Mouse (Mus musculus): ENCODE measurements around the gene Osgin1. TPM values are rescaled to one million over a fixed set of nuclear protein-coding genes. Genes with fewer than 3 reads are reported as not detected.
A peak's percentile ranks its signal among the peaks of the same experiment; 100 is the strongest.

Gene Osgin1
- total RNA-seq, 2 experiments from 2014 or later = 0.19 to 1.2 TPM

DNA sequence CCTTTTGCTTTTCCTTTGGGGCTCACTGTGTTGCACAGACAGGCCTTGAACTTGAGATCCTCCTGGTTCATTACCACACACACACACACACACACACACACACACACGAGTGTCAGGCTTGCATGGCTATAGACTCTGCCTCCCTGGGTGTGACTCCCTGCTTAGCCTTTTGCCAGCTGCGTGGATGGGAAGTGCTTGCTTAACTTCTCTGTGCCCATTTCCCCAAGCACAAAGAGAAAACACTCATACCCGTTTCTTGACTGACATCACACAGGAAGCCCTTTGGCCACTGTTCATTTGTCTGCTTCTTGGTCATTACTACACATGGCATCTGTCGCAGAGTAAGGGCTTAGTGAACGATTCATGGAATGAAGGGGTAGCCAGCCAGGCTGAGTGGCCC is 8.1 kb downstream of the Osgin1 start:
- DNase-seq (ENCODE audit: low spot score in 2 of 2) = no peak

DNA sequence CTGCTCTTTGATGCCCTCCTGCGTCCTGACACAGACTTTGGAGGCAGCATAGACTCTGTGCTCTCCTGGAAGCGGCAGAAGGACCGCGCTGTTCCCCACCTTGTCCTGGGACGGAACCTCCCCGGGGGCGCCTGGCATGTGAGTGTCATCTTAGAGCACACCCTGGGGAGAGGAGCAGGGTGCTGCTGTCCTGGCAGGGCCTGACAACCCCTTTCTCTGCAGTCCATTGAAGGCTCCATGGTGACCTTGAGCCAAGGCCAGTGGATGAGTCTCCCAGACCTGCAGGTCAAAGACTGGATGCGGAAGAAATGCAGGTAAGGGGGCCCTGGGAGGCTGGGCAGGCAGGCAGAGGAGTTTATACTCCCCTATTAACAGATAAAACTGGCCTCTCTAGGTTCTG is 9.0 kb downstream of the Osgin1 start:
- no peak for DNase-seq (ENCODE audit: low spot score in 2 of 2)

DNA sequence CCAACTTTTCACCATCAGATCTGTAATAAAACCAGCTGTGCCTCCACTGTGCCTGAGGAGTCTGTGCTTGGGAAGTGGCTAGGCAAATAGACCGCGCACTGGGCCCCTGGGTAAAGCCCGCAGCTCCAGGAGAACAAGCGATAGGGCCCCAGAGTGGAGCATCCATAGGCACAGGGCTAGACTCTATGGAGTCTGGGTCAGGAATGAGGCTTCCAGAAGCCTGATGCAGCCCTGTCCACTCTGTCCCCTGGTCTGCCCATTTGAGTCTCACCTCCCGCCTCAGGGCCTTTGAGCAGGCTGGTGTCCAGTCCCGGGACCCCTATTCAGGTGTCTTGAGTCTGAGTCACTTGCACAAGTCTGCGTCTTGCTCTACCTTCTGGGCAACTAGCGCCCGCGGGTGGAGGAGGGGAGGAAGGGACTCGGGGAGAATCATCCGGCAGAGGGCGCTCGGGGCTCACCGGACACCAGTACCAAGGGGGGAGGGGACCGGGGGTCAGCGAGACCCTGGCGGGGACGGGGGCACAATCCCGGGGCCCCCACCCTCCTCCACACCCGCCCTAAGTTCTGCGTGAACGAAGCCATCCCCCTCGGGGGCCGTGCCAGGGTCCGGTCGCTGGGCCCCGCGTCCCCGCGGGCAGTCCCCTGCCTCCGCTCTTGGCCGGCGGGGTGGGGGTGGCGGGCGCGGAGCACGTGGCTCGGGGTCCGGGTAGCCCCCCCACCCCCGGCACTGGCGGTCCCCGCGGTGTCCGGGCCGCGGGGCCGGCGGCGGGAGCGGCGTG is 12.5 kb downstream of the Osgin1 start, which contains the start of gene Necab2:
Necab2 (plus strand) TSS at position 509 of the 779 bp plus-strand sequence.
- peak; percentile 88 to 90 for DNase-seq (ENCODE audit: low spot score in 2 of 2)

DNA sequence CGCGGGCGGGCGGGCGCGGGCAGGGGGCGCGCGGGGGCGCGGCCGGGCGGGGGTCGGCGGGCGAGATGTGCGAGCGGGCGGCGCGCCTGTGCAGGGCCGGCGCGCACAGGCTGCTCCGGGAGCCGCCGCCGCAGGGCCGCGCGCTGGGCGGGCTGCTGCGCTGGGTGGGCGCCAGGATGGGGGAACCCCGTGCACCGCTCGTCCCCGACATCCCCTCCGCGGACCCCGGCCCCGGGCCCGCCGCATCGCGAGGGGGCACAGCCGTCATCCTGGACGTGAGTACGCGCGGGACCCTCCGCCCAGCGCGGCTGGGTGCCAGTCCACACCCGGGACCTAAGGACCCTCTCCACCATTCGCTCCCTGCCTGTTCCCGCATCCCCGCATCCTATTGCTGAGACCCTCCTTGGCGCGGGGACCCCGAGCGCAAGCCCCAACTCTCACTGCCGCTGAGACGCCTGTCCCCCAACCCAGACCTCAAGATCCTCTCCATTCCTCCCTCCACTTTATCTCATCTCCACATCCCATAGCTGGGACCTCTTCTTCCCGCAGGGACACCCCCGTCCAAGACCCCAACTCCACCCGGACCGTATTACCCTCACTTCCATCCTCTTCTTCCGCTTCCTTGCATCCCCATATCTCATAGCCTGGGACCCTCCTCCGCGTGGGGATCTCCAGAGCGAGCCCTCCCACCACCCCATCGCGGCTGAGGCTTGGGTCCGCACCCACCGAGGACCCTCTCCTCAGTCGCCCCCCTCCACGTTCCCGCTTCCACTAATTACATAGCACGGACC is 13.3 kb downstream of the Osgin1 start:
- DNase-seq (ENCODE audit: low spot score in 2 of 2) = no peak

DNA sequence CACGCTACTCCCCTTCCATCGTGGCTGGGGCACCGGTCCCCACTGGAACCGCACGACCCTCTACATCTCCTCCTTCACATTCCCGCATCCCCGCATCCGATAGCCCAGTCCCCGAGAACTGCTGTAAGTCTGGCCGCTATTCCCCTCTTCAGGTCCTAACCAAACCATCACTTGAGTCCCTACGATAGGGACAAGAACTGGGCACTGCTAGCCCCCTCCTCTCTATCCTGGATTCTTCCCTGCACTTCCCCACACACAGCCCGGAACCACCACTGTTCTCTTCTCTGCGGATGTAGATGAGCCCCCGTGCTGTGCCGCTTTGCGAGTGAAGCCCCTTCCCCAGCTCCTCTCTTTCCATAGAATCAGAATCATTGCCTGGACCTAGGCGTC is 13.9 kb downstream of the Osgin1 start:
- DNase-seq (ENCODE audit: low spot score in 2 of 2) = no peak

DNA sequence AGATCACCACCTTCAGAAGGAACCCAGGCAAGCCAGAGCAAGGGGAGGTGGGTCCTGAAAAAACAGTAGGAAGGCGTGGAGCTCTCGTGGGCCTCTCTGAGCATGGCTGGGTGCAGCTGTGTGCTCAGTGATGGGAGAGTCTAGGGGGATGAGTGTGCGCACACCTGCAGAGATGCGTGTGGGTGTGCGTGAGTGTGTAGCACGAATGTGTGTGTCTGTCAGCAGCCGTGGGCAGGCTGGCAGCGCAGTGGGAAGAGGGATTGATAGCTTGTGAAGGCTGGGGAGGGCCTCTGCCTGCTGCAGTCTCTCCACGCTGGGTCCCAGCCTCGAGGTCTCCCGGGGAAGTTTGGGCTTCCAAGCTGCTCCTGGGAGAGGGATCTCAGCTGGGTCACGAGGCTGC is 15.7 kb downstream of the Osgin1 start:
- DNase-seq (ENCODE audit: low spot score in 2 of 2) = no peak

DNA sequence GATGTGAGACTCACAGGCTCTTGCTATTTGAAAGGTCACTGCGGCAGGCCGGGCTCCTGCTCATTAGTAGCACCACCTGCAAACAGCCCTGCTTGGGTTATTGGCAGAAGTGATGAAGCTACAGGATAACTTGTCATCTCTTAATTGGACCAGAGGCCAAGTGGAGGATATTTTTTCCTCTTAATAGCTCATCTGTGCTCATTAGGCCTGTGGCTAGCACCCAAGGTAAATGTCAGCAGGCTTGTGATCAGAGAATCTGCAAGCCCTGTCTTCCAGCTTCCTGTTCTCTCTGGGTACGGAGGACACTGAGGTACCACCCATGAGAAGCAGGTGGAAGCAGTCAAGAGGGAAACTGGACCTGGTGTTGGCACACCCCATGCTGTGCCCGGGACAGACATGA is 17.2 kb downstream of the Osgin1 start:
- no peak for DNase-seq (ENCODE audit: low spot score in 2 of 2)

DNA sequence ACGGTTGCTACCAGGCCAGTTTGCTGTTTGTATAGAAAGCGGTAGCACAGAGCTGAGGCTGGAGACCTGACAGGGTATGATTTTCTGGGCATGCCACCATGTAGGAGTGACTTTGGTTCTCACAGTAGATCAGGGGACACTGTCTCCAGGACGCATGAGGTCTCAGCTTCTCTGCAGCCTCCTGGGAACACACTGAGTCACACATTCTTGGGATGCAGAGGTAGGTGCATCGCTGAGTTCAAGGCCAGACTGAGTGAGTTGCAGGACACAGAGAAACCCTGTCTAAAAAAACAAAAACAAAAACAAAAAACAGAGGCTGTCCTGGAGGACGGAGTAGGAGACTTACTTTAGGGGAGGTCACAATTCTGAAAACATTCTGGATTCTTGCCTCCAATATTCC is 19.0 kb downstream of the Osgin1 start:
- no peak for DNase-seq (ENCODE audit: low spot score in 2 of 2)

DNA sequence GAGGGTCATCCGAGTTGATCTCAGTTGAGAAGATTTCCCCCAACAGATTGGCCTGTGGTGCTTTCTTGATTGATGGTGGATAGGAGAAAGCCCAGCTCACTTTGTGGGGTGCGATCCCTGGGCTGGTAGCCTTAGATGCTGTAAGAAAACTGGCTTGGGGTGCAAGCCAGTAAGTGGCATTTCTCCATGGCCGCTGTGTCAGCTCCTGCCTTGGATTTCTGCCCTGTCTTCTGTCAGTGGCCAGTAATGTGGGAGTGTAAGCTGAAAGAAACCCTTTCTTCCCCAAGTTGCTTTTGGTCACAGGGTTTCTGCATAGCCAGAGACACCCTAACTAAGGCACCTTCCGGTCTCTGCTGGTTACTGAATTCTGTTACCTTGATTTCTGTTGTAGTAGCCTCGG is 22.1 kb downstream of the Osgin1 start:
- no peak for DNase-seq (ENCODE audit: low spot score in 2 of 2)

DNA sequence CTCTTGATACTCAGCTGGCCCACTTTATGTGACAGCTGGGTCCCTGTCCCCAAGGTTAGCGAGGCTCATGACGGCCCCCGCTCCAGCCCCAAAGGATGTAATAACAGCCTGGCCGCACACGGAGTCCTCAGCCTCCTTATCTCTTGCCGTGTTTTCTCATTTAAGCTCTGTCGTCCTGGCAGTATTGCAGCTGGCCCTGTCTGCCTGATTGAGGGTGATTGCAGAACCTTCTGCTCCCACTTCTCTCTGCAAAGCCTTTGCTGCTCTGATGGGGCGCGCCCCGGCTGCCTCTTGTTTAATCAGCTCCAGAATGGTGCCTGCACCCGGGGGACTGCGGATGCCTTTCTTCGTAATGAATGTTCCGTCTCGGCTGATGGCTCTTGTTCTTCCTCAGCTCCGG is 25.8 kb downstream of the Osgin1 start:
- no peak for DNase-seq (ENCODE audit: low spot score in 2 of 2)

DNA sequence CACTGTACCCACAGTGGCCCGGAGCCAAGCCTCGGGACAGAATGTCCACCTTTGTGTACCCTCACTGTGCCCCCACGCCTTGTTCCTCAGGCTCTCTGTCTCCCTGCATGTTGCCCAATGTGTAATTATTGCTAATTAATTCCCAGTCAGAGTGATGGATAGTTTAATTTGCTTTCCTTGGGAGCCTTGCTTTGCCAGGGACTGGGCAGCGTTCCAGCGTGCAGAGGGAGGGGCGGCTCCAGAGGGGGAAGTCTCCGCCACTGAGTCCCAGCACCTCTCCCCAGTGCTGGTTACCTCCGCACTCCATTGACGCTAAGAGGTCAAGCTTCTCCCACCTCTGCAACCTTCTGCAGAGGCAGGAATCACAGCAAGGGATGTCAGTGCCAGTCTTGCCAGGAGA is 27.4 kb downstream of the Osgin1 start:
- DNase-seq (ENCODE audit: low spot score in 2 of 2) = peak in 1 of 2 experiments; percentile 17

DNA sequence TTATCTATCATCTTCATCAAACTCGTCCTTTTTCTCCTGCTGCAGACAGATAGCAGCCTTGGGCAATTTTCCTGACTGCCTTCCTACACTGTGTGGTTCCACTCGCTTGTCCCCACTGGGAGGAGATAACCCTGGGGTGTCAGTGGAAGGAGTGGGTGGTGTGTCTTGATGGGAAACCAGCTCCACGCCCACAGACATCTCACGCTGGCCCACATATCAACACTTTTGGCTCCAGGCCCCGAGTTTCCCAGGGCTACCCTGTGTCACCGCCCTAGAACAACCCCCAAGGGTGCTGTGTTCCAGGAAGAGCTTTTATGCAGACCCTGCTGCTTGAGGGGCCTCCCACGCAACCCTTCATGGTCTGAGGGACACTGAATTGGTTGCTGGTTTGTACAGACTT is 29.8 kb downstream of the Osgin1 start:
- peak in 1 of 2 experiments; percentile 8 for DNase-seq (ENCODE audit: low spot score in 2 of 2)

DNA sequence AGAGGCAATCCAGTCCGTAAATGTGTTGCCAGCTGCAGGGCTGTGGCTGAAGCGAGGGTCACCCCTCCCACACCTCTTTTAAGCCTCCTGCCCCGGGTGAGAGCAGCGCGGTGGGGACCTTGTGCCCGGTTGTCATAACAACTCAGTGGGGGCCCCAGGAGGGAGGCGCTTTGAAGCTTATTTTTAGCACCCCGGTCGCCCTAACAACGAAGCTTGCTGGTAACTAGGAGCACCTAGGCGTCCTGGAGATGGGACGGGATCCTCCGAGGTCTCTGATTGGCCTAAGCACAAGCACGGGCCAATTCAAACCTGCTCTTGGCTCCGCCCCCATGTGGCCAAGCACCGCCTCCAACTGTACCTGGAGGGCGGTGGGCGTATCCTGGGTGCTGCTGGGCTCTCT is 32.2 kb downstream of the Osgin1 start:
- peak; percentile 61 to 67 for DNase-seq (ENCODE audit: low spot score in 2 of 2)

DNA sequence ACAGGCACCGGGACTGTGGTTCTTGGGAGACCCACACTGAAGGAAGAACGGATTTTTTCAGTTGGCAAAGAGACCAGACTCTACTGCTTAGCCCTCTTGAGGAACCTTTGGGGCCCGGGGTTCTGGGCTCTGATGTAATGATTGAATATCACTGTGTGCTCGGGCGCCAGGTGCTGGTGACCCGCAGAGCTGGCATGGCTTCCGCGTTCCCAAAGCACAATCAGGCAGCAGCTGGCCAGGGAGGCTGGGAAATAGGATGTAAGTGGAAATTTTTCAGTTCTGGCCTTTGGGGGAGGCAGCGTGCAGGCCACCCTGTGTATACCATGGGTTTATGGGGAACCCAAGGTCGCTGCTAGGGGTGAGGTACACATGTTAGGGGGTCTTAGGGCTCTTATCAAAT is 32.9 kb downstream of the Osgin1 start:
- no peak for DNase-seq (ENCODE audit: low spot score in 2 of 2)

DNA sequence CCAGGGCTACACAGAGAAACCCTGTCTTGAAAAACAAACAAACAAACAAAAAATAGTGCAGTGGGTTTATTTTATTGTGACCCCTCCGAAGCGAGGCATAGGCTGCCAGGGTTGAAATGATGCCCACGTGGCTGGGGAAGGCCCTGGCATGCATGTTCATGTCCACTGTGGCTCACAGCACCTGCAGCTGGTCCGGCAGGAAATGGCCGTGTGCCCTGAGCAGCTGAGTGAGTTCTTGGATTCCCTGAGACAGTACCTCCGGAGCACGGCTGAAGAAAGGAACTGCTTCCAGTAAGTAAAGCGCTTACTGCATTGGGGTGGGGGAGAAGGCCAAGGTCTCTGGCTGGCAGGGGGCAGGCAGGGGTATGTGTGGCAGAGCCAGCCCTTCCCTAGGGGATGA is 34.2 kb downstream of the Osgin1 start:
- no peak for DNase-seq (ENCODE audit: low spot score in 2 of 2)

DNA sequence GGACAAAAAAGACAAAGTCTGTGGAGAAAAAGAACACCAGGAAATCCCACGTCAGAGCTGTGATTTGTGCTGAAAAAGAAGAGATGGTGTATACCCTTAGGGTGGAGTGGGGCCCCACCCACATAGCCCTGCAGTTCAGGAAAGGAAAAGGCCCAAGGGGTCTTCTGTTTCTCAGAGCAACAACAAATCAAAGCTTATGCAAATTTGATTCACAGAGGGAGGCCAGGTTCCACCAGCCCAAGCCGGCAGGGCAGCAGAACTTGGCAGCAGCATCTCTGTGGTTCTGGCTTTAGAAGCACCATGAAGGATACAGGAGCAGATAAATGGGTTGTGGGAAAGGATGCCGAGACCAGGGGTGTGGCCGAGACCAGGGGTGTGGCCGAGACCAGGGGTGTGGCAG is 44.8 kb downstream of the Osgin1 start:
- DNase-seq (ENCODE audit: low spot score in 2 of 2) = no peak

DNA sequence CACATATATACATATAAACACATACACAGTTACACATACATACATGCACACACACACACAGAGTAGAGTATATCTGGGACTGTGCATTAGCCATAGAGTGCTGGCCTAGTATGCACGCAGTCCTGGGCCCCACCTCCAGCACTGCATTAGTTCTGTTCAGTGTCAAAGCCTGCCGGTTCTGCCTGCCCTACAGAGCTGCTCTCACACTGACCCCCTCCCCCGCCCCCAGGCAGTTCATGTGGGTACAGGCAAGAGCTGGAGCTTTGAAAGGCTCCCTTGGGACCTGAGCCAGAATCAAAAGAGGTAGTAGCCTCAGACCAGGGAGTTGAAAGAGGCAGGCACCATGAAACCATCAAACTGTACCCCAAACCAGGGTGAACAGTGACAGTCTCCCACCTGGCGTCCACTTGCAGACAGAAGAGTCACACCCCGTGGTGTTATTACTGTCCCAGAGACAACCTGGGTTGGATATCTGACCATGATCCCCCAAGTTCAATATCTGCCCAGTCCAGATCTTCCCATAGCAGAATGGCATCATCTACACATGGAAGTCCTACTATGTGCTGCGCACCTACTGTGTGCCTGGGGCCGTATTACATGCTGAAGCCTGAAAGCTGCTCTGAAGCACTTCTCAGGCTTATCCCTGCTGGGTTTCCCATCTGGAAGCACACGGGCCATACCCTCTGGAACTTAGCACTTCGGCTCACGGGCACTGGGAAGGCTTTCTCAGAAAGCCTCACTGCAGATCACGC is 50.4 kb downstream of the Osgin1 start:
- no peak for DNase-seq (ENCODE audit: low spot score in 2 of 2)

DNA sequence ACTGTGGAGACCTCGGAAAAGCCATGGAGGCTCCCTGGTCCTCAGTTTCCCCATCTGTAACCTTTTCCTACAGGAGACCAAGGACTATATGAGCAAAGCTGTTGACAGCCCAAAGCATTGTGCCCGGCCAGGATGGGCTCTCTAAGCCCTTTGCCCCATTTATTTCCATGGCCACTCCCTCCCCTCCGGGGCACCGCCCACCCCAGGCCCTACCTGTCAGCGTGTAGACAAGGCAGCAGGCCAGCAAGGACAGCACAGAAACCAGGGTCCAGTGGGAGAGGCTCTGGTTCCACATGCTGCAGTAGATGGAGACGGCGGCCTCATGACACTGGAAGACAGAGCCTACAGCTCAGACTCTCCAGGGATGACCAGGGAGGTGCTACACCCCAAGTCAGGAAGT is 53.2 kb downstream of the Osgin1 start:
- no peak for DNase-seq (ENCODE audit: low spot score in 2 of 2)

Measured in layer of hippocampus, postnatal 14 days (tissue).